Mouse (Mus musculus) liver, embryonic 14.5 days (tissue): ENCODE data around the gene Cbx6. TPM values are rescaled to one million over a fixed set of nuclear protein-coding genes. Genes with fewer than 3 reads are reported as not detected.

Experiments
- ATAC-seq: fragments of 200-750 bp; cut with Nextera tagmentation; 2 replicates; pipeline ENCODE4 v1.8.0; 2017; ENCODE audit warnings: moderate number of reproducible peaks, mild to moderate bottlenecking, moderate library complexity; ENCODE audit not compliant: insufficient read depth
- DNase-seq, 3 experiments: peaks; one replicate each; pipeline ENCODE4 v3.0.0-alpha.2; 2012 to 2013; ENCODE audit warnings: low read depth in 3 of 3, low spot score in 3 of 3
- H3K27ac ChIP-seq: fragments of 300-500 bp; sonication (generic); 2 replicates; pipeline ENCODE4 v1.5.1; 2014; ENCODE audit warnings: moderate library complexity, mild to moderate bottlenecking, control low read depth, inconsistent platforms
- H3K27me3 ChIP-seq: fragments of 300-500 bp; sonication (generic); 2 replicates; pipeline ENCODE4 v1.6.1; 2014; ENCODE audit warnings: mild to moderate bottlenecking, low read length, moderate library complexity; ENCODE audit not compliant: control insufficient read depth, insufficient read depth
- H3K36me3 ChIP-seq: fragments of 300-500 bp; sonication (generic); replicated peaks from 2 replicates; pipeline ENCODE4 v1.6.1; 2014; ENCODE audit warnings: low read depth; ENCODE audit not compliant: control insufficient read depth, insufficient read depth
- H3K4me1 ChIP-seq, 2 experiments: fragments of 200-500 bp in 1 of 2; fragments of 300-500 bp in 1 of 2; sonication (generic) in 1 of 2; replicated peaks; 2 replicates each; pipeline ENCODE4 v1.6.1; 2012 to 2014; ENCODE audit warnings: antibody characterized with exemption in 1 of 2, inconsistent platforms in 1 of 2, low read length in 1 of 2; ENCODE audit not compliant: control insufficient read depth in 2 of 2, insufficient read depth in 2 of 2
- H3K4me2 ChIP-seq: fragments of 300-500 bp; sonication (generic); 2 replicates; pipeline ENCODE4 v1.6.1; 2014; ENCODE audit warnings: low read depth, mild to moderate bottlenecking, control low read depth, moderate library complexity
- H3K4me3 ChIP-seq, 2 experiments: fragments of 200-500 bp in 1 of 2; fragments of 300-500 bp in 1 of 2; sonication (generic) in 1 of 2; 2 replicates each; pipeline ENCODE4 v1.5.1; 2012 to 2014; ENCODE audit warnings: low read depth in 2 of 2, low read length in 2 of 2, mild to moderate bottlenecking in 2 of 2, control low read depth in 1 of 2, inconsistent platforms in 1 of 2, moderate library complexity in 1 of 2; ENCODE audit not compliant: insufficient read depth in 1 of 2
- H3K9ac ChIP-seq: fragments of 300-500 bp; sonication (generic); replicated peaks from 2 replicates; pipeline ENCODE4 v1.6.1; 2014; ENCODE audit warnings: mild to moderate bottlenecking, control low read depth, moderate library complexity
- H3K9me3 ChIP-seq: fragments of 300-500 bp; sonication (generic); 2 replicates; pipeline ENCODE4 v1.6.1; 2016; ENCODE audit warnings: low read length, mixed read lengths; ENCODE audit not compliant: control insufficient read depth
- CTCF ChIP-seq: IDR thresholded peaks from 2 replicates; pipeline ENCODE4 v1.5.1; 2016; ENCODE audit warnings: antibody characterized with exemption, low read depth, control low read depth
- EP300 ChIP-seq: IDR thresholded peaks from 2 replicates; pipeline ENCODE4 v1.6.1; 2016; ENCODE audit warnings: antibody characterized with exemption, low read depth
- WGBS: fragments of 180-500 bp; shearing (Covaris S2); extraction: QIAGEN DNeasy Blood & Tissue Kit; methylation state at CpG from one replicate; pipeline ENCODE4 v1.1.7; 2014; ENCODE audit not compliant: insufficient replicate concordance; 5-methylcytosine and 5-hydroxymethylcytosine counted together
- polyA plus RNA-seq, 2 experiments: library from polyadenylated mRNA; depleted of rRNA in 1 of 2; stranded (reverse) in 1 of 2; unstranded in 1 of 2; fragments of >200 nt; fragmentation: Nextera tagmentation in 1 of 2; extraction: Ambion mirVana in 1 of 2; gene quantifications; 2 replicates each; pipeline versions ENCODE4 v1.2.1 to v1.2.3; 2012 to 2014

The Cbx6 gene
- polyA plus RNA-seq (2012; rRNA removed) (7.2 and 7.7 TPM in 2 replicates), polyA plus RNA-seq (2014; fragmentation: Nextera tagmentation; extraction: Ambion mirVana) (2.9 and 3.7 TPM in 2 replicates)

- Histone ChIP-seq H3K4me1 (peaks cover 0 to 9% of the 10 kb centered on the region in 2 experiments; a peak in 2 of 4 replicates), H3K36me3 (no peaks in the 10 kb centered on the region), H3K4me3 (peak within 1 kb of the TSS; percentile 80 to 85), H3K4me2 (peak within 1 kb of the TSS; percentile 70), H3K9me3 (no peaks in the 10 kb centered on the region), H3K27ac (no peak within 1 kb of the TSS), H3K9ac (peak within 1 kb of the TSS; percentile 64), H3K27me3 (no peaks in the 10 kb centered on the region; the same call in 1 of the 2 replicates)
- WGBS, result 1% methylated on average over 52 of the region's 58 CpGs
- peak; percentile 85 for ATAC-seq
- DNase-seq, result peak; percentile 60 to 67 (median 62)
- no peak for TF ChIP-seq EP300
- no peak for TF ChIP-seq CTCF
These were observed at the start of gene Cbx6, which contains the start of gene Npcd for GRCm38 (mm10) chr15:79834130-79834880. Gene Cbx6, minus strand, starts transcription at chr15:79834688. Gene Npcd, minus strand, starts transcription at chr15:79834237.

DNA sequence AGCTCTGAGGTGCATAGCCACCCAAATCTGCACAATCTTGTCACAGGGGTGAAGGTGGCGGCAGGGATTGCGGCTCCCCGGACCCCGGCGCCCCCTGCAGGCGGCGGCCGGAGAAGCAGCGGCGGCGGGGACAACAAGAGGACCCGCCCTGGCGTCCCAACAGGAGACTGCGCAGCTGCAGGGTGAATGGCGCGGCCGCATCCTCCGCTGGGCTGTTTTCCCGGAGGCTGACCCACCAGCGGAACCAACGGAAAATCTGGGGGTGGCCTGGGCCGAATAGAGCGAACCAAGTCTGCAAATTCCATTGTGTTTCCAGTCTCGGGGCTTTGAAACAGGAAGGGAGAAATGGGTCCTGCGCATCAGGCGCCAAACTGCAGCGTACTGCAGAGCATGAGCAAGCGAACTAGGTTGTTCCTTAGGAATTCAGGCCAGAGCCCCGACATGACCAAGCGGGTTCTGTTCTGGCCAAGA is 48.9 kb upstream of the Cbx6 start:
- under 1% methylated on average over 30 of the region's 30 CpGs for WGBS
- H3K4me1 ChIP-seq, result peaks cover 0 to 8% of the 10 kb centered on the region in 2 experiments; a peak in 2 of 4 replicates
- peak; percentile 52 to 63 (median 55) for DNase-seq
- ATAC-seq, result peak; percentile 81
- no peaks in the 10 kb centered on the region; the same call in none of the 2 replicates for H3K27me3 ChIP-seq
- peak overlapping the region; percentile 57 to 75 for H3K4me3 ChIP-seq
- no peaks in the 10 kb centered on the region for H3K36me3 ChIP-seq
- TF ChIP-seq EP300, result no peak
- peak; percentile 84 for TF ChIP-seq CTCF
- H3K27ac ChIP-seq, result no peak overlapping the region
- H3K4me2 ChIP-seq, result peak overlapping the region; percentile 71
- peak overlapping the region; percentile 53 for H3K9ac ChIP-seq
- no peaks in the 10 kb centered on the region for H3K9me3 ChIP-seq

GRCm38 (mm10) chr15:79882623-79883267 is 48.3 kb upstream of the Cbx6 start:
- H3K4me1 ChIP-seq, result peaks cover 0 to 8% of the 10 kb centered on the region in 2 experiments; a peak in 2 of 4 replicates
- WGBS, result 30% methylated on average over 19 of the region's 19 CpGs

DNA sequence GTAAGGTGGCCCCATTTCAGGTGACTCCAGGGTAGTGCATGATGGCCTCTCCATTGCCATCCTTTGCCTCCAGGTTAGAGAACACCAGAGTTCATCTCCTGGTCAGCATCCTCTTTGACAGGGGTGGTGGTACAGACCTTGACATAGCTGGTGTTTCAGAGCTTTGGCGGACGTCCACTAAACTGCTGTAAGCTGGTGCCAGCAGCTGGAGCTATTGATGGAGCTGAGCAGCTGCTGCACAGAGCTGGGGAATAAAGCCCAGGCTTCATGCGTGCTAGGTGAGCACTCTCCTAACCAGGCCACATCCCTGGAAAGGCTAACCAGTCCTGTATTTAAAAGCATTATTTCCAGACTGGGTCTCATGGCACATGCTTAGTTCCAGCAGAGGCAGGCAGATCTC is 46.0 kb upstream of the Cbx6 start:
- Histone ChIP-seq H3K9ac (no peak overlapping the region), H3K4me3 (no peak overlapping the region), H3K36me3 (no peaks in the 10 kb centered on the region), H3K27ac (no peak overlapping the region), H3K4me1 (peaks cover 0 to 6% of the 10 kb centered on the region in 2 experiments; a peak in 2 of 4 replicates), H3K9me3 (no peaks in the 10 kb centered on the region), H3K4me2 (no peak overlapping the region), H3K27me3 (no peaks in the 10 kb centered on the region; the same call in none of the 2 replicates)
- WGBS, result 77% methylated on average over 3 of the region's 3 CpGs
- DNase-seq (no peak), ATAC-seq (no peak)
- TF ChIP-seq CTCF (no peak), EP300 (no peak)

More at GRCm38 (mm10) chr15:79882623-79883267, 48.3 kb upstream of the Cbx6 start:
- Histone ChIP-seq H3K9ac (no peak overlapping the region), H3K4me3 (no peak overlapping the region), H3K4me2 (peak overlapping the region; percentile 71), H3K36me3 (no peaks in the 10 kb centered on the region), H3K27me3 (no peaks in the 10 kb centered on the region; the same call in none of the 2 replicates), H3K27ac (no peak overlapping the region), H3K9me3 (no peaks in the 10 kb centered on the region)
- DNase-seq (no peak), ATAC-seq (no peak)
- TF ChIP-seq CTCF, result no peak
- no peak for TF ChIP-seq EP300

GRCm38 (mm10) chr15:79879319-79879718 is 44.8 kb upstream of the Cbx6 start:
- Histone ChIP-seq H3K4me3 (no peak overlapping the region), H3K27me3 (no peaks in the 10 kb centered on the region; the same call in none of the 2 replicates), H3K27ac (no peak overlapping the region), H3K9ac (no peak overlapping the region), H3K4me1 (peaks cover 0 to 6% of the 10 kb centered on the region in 2 experiments; a peak in 1 of 4 replicates), H3K4me2 (no peak overlapping the region), H3K9me3 (no peaks in the 10 kb centered on the region), H3K36me3 (no peaks in the 10 kb centered on the region)
- no peak for ATAC-seq
- DNase-seq, result no peak
- TF ChIP-seq CTCF, result no peak
- WGBS, result 45% methylated on average over 13 of the region's 13 CpGs
